Mouse (Mus musculus): ENCODE data around the gene Tsga10.

DNA sequence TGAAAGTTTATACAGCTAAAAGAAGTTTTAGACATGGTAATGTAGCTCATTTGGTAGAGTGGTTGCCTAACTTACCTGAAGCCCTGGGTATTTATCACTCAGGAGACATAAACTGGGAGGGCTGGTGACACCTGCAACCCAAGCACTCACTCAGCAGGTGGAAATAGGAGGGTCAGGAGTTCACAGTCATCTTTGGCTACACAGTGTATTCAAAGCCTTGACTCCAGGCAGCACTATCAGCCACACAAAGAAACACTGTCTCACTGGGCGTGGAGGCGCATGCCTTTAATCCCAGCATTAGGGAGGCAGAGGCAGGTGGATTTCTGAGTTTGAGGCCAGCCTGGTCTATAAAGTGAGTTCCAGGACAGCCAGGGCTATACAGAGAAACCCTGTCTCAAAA lies 46.5 kb upstream of the Tsga10 start:
- TF ChIP-seq GATA1 (IDR thresholded peaks at IDR 0.05; ENCODE audit: borderline replicate concordance, low read length) (no peak), FLI1 (IDR thresholded peaks at IDR 0.05; ENCODE audit: low read length) (no peak)

Measured in megakaryocyte, embryonic 14.5 days (primary cell).